Mouse (Mus musculus): ENCODE data around the gene G6pdx. TPM values are rescaled to one million over a fixed set of nuclear protein-coding genes. Genes with fewer than 3 reads are reported as not detected.

The G6pdx gene
- 10.9 and 17.0 TPM in 2 replicates for polyA plus RNA-seq (2012; ENCODE audit: low replicate concordance)

GRCm38 (mm10) chrX:74428826-74429276 is at the start of gene G6pdx:
G6pdx (minus strand) TSS chrX:74429194.

GRCm38 (mm10) chrX:74392535-74393443 is 36.2 kb downstream of the G6pdx start, which contains the start of the genes Fam3a and Ikbkg:
Fam3a (minus strand) TSS chrX:74393272.
Ikbkg (plus strand) TSS chrX:74393290.

DNA sequence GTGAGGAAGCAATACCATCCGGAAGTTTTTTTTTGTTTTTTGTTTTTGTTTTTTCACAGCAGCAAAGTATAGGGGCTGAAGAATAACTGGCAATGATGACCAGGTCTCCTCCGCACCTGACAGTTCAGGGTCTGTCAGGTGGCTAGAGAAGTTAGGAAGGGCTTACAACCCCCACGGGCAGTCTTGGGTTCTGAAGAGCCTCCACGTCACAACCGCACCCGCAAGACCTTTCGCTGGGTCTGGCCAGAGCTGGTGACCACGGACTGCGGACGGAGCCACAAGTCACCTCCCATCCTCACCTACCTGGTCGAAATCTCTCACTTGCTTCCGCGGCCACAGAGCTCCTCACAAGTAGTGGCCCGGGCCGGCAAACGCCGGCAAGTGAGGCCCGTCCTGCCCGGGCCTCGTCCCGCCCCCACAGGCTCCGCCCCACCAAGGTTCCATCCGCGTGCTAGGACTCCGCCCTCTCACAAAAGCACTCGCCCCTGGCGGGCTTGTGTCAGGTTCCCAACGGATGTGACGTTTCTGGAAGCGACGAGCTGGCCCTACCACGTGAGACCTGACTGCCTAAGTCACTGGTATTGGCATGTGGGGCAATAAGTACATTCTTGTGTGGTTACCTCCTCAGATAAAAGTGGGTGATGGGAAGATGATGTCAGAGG is 56.0 kb downstream of the G6pdx start, which contains the start of the genes Ubl4a and Slc10a3:
TSS of gene Ubl4a (minus strand) at position 331 of the 662 bp plus-strand sequence.
TSS of gene Slc10a3 (minus strand) at position 462 of the 662 bp plus-strand sequence.

Other genes with a start within 250 kb of the G6pdx start
- 201 and 294 TPM in 2 replicates for gene Flna, start 179.4 kb downstream of the G6pdx start, polyA plus RNA-seq (2012; ENCODE audit: low replicate concordance)
- 25.7 and 40.9 TPM in 2 replicates for gene Emd, start 174.5 kb downstream of the G6pdx start, polyA plus RNA-seq (2012; ENCODE audit: low replicate concordance)
- 154 and 937 TPM in 2 replicates for gene Rpl10, start 158.4 kb downstream of the G6pdx start, polyA plus RNA-seq (2012; ENCODE audit: low replicate concordance)
- 78.8 and 165 TPM in 2 replicates for gene Taz, start 147.3 kb downstream of the G6pdx start, polyA plus RNA-seq (2012; ENCODE audit: low replicate concordance)
- gene Dnase1l1, start 146.9 kb downstream of the G6pdx start, polyA plus RNA-seq (2012; ENCODE audit: low replicate concordance): 1.8 and 1.9 TPM in 2 replicates
- gene Atp6ap1, start 132.1 kb downstream of the G6pdx start, polyA plus RNA-seq (2012; ENCODE audit: low replicate concordance): 20.3 and 40.2 TPM in 2 replicates
- gene Gdi1, start 124.2 kb downstream of the G6pdx start, polyA plus RNA-seq (2012; ENCODE audit: low replicate concordance): 86.6 and 171 TPM in 2 replicates
- 12.3 and 29.0 TPM in 2 replicates for gene Fam50a, start 116.2 kb downstream of the G6pdx start, polyA plus RNA-seq (2012; ENCODE audit: low replicate concordance)
- 9.0 and 13.1 TPM in 2 replicates for gene Plxna3, start 100.1 kb downstream of the G6pdx start, polyA plus RNA-seq (2012; ENCODE audit: low replicate concordance)
- gene Lage3, start 75.6 kb downstream of the G6pdx start, polyA plus RNA-seq (2012; ENCODE audit: low replicate concordance): 3.3 and 4.9 TPM in 2 replicates
- 10.3 and 20.7 TPM in 2 replicates for gene Ubl4a, start 56.0 kb downstream of the G6pdx start, polyA plus RNA-seq (2012; ENCODE audit: low replicate concordance)
- gene Slc10a3, start 55.8 kb downstream of the G6pdx start, polyA plus RNA-seq (2012; ENCODE audit: low replicate concordance): 5.2 and 7.6 TPM in 2 replicates
- gene Fam3a, start 35.9 kb downstream of the G6pdx start, polyA plus RNA-seq (2012; ENCODE audit: low replicate concordance): 14.6 and 17.1 TPM in 2 replicates
- gene Ikbkg, start 35.9 kb downstream of the G6pdx start, polyA plus RNA-seq (2012; ENCODE audit: low replicate concordance): 16.9 and 22.2 TPM in 2 replicates
- gene Gm6880, start 52.2 kb upstream of the G6pdx start, polyA plus RNA-seq (2012; ENCODE audit: low replicate concordance): not detected in 2 replicates
- gene Olfr1326-ps1, start 145.7 kb upstream of the G6pdx start, polyA plus RNA-seq (2012; ENCODE audit: low replicate concordance): not detected in 2 replicates
- not detected in 2 replicates for gene Olfr1325, start 163.5 kb upstream of the G6pdx start, polyA plus RNA-seq (2012; ENCODE audit: low replicate concordance)
- gene Gm5640, start 216.4 kb upstream of the G6pdx start, polyA plus RNA-seq (2012; ENCODE audit: low replicate concordance): not detected in 2 replicates